Mouse (Mus musculus): ENCODE data around the gene Zfp869. TPM values are rescaled to one million over a fixed set of nuclear protein-coding genes. Genes with fewer than 3 reads are reported as not detected.
"Not testable (repeated sequence)": the region's sequence is repeated elsewhere in the genome, so short reads cannot be mapped to it uniquely, and the experiment has no call there.

The Zfp869 gene
- 0.90 and 0.98 TPM in 2 replicates for polyA plus RNA-seq (2012)

GRCm38 (mm10) chr8:69710624-69711023 lies at the start of gene Zfp869:
TSS of gene Zfp869 (minus strand) at chr8:69710724.
- not testable (repeated sequence) for TF ChIP-seq GATA1 (IDR thresholded peaks at IDR 0.05; ENCODE audit: low read length)

DNA sequence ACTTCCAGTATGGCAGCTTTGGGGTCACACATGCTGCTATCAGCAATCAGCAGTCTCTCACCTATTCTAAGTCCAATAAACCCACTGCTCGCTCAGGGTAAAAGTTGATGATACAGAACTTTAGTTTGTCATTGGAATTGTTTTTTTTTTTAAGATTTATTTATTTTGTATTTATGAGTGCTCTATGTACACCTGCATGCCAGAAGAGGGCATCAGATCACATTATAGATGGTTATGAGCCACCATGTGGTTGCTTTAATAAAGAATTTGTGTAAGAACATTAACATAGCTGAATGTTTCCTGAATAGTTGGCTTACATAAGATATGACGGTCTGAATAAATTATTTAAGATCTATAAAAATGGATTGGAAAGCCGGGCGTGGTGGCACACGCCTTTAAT lies 47.8 kb upstream of the Zfp869 start:
- TF ChIP-seq GATA1 (IDR thresholded peaks at IDR 0.05; ENCODE audit: low read length): no peak

DNA sequence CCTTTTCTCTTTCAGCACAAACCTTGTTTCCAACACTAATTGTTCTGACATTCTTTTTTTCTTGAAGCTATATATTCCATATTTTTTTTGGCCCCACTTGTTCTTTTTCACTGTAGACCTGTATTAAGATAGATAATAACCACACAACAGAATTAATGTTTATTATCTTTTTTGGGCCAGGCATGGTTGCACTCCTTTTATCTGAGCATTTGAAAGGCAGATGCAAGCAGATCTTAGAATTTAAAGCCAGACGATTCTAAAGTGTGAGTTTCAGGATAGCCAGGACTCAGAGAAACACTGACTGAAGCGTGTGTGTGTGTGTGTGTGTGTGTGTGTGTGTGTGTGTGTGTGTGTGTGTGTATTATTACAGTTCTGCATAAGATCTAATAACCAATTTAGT lies 41.9 kb upstream of the Zfp869 start:
- no peak for TF ChIP-seq GATA1 (IDR thresholded peaks at IDR 0.05; ENCODE audit: low read length)

- no peak for TF ChIP-seq GATA1 (IDR thresholded peaks at IDR 0.05; ENCODE audit: low read length)
Observed at GRCm38 (mm10) chr8:69749544-69750454, 39.3 kb upstream of the Zfp869 start, which contains the start of gene Zfp963. TSS of gene Zfp963 (minus strand) at chr8:69749970.

DNA sequence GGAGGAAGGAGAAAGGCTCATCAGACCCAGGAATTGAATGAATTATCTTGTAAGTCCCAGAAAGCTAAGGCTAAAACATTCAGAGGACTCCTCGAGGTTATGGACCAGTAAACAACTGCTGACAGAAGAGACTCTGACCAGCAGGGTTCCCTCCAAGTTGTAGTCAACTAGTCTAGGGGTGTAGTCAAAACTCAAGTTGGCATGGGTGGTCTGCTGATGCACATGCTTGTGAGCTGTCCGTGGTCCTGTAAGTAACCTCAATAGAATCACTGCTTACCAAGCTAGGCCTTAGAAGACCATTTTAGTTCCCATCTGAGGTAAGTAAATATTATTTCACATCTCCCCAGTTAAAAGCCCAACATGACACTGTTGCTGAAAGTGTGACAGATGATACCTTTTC lies 30.7 kb upstream of the Zfp869 start:
- TF ChIP-seq GATA1 (IDR thresholded peaks at IDR 0.05; ENCODE audit: low read length): no peak

- no peak for TF ChIP-seq GATA1 (IDR thresholded peaks at IDR 0.05; ENCODE audit: low read length)
Observed at GRCm38 (mm10) chr8:69740763-69741162, 30.2 kb upstream of the Zfp869 start.

DNA sequence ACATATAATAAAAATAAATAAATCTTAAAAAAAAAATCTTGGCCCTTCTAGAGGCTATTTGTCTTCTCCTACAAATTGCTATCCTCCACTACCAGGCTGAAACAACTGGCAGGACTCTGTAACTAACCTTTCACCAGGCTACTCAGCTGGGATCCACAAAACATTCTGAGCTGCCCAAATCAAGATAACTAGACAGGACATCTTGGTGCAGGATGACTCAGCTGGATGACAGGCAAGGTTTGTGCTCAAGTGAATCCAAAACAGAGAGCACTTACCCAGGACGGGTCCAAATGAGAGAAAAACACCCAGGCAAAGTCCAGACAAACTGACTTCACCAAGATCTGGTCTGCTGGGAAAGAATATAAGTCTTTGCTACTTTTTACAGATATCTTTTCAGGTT lies 25.0 kb upstream of the Zfp869 start:
- TF ChIP-seq GATA1 (IDR thresholded peaks at IDR 0.05; ENCODE audit: low read length): no peak

- no peak for TF ChIP-seq GATA1 (IDR thresholded peaks at IDR 0.05; ENCODE audit: low read length)
Observed at GRCm38 (mm10) chr8:69717232-69717580, 6.7 kb upstream of the Zfp869 start.

DNA sequence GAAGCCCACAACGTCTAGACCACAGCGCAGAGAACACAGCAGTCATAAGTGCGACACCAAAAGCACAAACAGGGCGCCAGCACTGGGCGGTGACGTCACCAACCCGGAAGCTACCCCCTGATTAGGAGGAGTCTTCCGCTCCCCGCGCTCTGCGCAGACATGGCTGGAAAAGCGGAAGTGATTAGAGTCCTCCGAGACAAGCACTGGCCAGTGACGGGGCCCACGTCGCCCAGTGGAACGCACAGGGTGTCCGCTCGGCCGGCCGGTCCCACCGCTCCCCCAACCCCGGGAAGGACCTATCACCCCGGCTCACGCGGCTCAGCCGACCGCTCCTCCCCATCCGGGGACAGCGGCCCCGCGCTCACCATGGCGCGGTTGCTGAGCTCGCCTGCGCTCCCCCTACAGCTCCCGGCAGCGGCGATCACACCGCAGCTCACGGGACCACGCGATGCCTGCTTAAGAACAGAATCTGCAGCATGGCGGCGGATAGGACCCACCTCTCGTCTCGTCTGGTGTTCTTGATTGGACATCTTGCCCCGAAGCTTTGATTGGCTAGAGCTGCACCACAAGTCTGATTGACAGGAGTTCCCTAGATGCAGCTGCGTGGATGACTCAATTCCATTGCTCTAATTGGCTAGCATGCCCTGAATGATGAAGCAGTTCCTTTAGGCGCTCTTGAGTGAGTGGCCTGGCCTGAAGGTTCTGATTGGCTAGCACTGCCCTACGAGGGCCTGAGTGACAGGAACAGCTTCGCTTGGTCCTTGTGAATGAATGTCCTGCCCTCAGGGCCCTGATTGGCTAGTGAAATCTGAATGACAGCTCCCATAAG lies 6.1 kb upstream of the Zfp869 start:
- no peak for TF ChIP-seq GATA1 (IDR thresholded peaks at IDR 0.05; ENCODE audit: low read length)

GRCm38 (mm10) chr8:69715366-69715765 lies 4.8 kb upstream of the Zfp869 start:
- TF ChIP-seq GATA1 (IDR thresholded peaks at IDR 0.05; ENCODE audit: low read length): no peak

GRCm38 (mm10) chr8:69713516-69713915 lies 3.0 kb upstream of the Zfp869 start:
- TF ChIP-seq GATA1 (IDR thresholded peaks at IDR 0.05; ENCODE audit: low read length): no peak

DNA sequence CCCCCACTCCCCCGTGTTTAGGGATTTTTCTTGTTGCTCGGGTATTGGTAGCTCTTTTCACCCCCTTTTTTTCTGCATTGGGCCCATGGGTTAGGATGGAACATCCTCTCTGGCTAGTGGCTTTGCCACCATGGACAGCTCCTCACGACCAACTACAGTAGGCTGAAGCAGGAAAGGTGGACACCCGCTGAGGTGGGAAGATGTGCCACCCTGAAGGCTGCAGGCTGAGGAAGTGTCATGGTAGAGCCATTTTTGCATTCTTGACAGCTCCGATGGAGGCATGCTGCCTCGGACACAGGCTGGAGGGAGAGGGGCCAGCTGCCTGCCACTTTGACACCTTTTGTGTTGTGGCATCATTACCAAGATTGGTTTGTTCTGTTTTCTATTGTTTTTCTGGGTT lies 8.7 kb downstream of the Zfp869 start:
- TF ChIP-seq GATA1 (IDR thresholded peaks at IDR 0.05; ENCODE audit: low read length): no peak

DNA sequence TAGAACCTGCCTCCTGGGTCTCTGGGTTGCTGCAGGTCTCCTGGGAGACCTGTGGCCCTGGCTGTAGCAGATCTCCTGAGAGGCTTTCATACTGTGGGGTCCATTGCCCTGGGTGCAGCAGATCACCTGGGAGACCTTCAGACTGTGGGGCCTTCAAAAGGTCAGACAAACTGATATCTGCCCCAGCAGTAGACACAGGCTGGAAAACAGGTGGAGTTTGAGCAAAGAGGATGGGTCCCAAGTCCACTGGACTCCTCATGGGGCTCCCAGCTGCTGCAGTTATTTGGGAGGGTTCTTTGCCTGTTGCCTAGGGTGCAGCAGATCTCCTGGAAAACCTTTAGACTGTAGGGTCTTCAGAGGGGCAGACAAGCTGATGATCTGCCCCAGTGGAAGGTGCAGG lies 49.2 kb downstream of the Zfp869 start:
- no peak for TF ChIP-seq GATA1 (IDR thresholded peaks at IDR 0.05; ENCODE audit: low read length)

Other genes with a start within 250 kb of the Zfp869 start
- not detected in 2 replicates for gene Gm7697, start 187.7 kb downstream of the Zfp869 start, polyA plus RNA-seq (2012)
- 0.50 and 0.67 TPM in 2 replicates for gene Zfp868, start 85.2 kb downstream of the Zfp869 start, polyA plus RNA-seq (2012)
- not detected in 2 replicates for gene Zfp964, start 56.2 kb downstream of the Zfp869 start, polyA plus RNA-seq (2012)
- 0.80 and 1.0 TPM in 2 replicates for gene Zfp963, start 39.2 kb upstream of the Zfp869 start, polyA plus RNA-seq (2012)
- gene Gm20422, start 64.2 kb upstream of the Zfp869 start, polyA plus RNA-seq (2012): 0.72 and 1.4 TPM in 2 replicates
- gene Atp13a1, start 80.4 kb upstream of the Zfp869 start, polyA plus RNA-seq (2012): 42.1 and 42.9 TPM in 2 replicates
- 1.4 and 1.5 TPM in 2 replicates for gene Zfp866, start 80.5 kb upstream of the Zfp869 start, polyA plus RNA-seq (2012)
- 29.1 and 44.6 TPM in 2 replicates for gene Gmip, start 98.0 kb upstream of the Zfp869 start, polyA plus RNA-seq (2012)
- 0.38 and 0.43 TPM in 2 replicates for gene Lpar2, start 111.7 kb upstream of the Zfp869 start, polyA plus RNA-seq (2012)
- gene Pbx4, start 121.8 kb upstream of the Zfp869 start, polyA plus RNA-seq (2012): 3.3 and 4.0 TPM in 2 replicates
- 0.02 and 0.03 TPM in 2 replicates for gene Cilp2, start 177.0 kb upstream of the Zfp869 start, polyA plus RNA-seq (2012)
- 0.13 and 0.17 TPM in 2 replicates for gene Tssk6, start 191.5 kb upstream of the Zfp869 start, polyA plus RNA-seq (2012)
- gene Ndufa13, start 191.8 kb upstream of the Zfp869 start, polyA plus RNA-seq (2012): 148 and 187 TPM in 2 replicates
- 4.4 and 7.0 TPM in 2 replicates for gene Yjefn3, start 192.0 kb upstream of the Zfp869 start, polyA plus RNA-seq (2012)

All from G1E-ER4 (cell line).